Mouse (Mus musculus) heart, adult 2 months (tissue): Measurements from ENCODE around the gene Fra10ac1. TPM values are rescaled to one million over a fixed set of nuclear protein-coding genes. Genes with fewer than 3 reads are reported as not detected.

ENCODE experiments used
- DNase-seq, 2 experiments: peaks; one replicate each; pipeline ENCODE4 v3.0.0; 2021
- H3K27ac ChIP-seq: fragments of 200-600 bp; 2 replicates; pipeline ENCODE4 v1.8.1; 2022
- H3K27me3 ChIP-seq: fragments of 200-500 bp; 2 replicates; pipeline ENCODE4 v1.6.1; 2012; ENCODE audit warnings: mild to moderate bottlenecking, low read length, inconsistent platforms, mixed read lengths; ENCODE audit not compliant: control insufficient read depth, insufficient read depth
- H3K36me3 ChIP-seq: fragments of 200-500 bp; 2 replicates; pipeline ENCODE4 v1.6.1; 2012; ENCODE audit warnings: low read length, inconsistent platforms; ENCODE audit not compliant: control insufficient read depth, insufficient read depth
- H3K4me1 ChIP-seq: fragments of 200-500 bp; 2 replicates; pipeline ENCODE4 v1.6.1; 2011; ENCODE audit warnings: low read length; ENCODE audit not compliant: control insufficient read depth, insufficient read depth
- H3K4me3 ChIP-seq: fragments of 200-600 bp; 2 replicates; pipeline ENCODE4 v1.8.1; 2022
- H3K79me2 ChIP-seq: fragments of 200-500 bp; replicated peaks from 2 replicates; pipeline ENCODE4 v1.6.1; 2012; ENCODE audit warnings: mild to moderate bottlenecking, inconsistent platforms, low read length, moderate library complexity, mixed read lengths; ENCODE audit not compliant: control insufficient read depth, insufficient read depth
- H3K9ac ChIP-seq: fragments of 200-500 bp; 2 replicates; pipeline ENCODE4 v1.6.1; 2012; ENCODE audit warnings: low read depth, mild to moderate bottlenecking, control low read depth, inconsistent platforms, low read length, mixed read lengths
- CTCF ChIP-seq: fragments of 200-600 bp; IDR thresholded peaks from 2 replicates; pipeline ENCODE4 v1.8.1; 2022; ENCODE audit warnings: antibody characterized with exemption, mild to moderate bottlenecking, moderate library complexity
- EP300 ChIP-seq: fragments of 200-500 bp; IDR thresholded peaks from 2 replicates; pipeline ENCODE4 v1.6.1; 2011; ENCODE audit warnings: low read depth, low read length, control low read depth; ENCODE audit not compliant: insufficient read depth
- POLR2A ChIP-seq: fragments of 200-500 bp; IDR thresholded peaks from 2 replicates; pipeline ENCODE4 v1.6.1; 2011; ENCODE audit warnings: mild to moderate bottlenecking, low read depth, low read length, control low read depth; ENCODE audit not compliant: insufficient read depth
- WGBS: fragments of 180-500 bp; shearing (Covaris S2); methylation state at CpG from one replicate; pipeline ENCODE4 v1.1.7; 2018; 5-methylcytosine and 5-hydroxymethylcytosine counted together
- intact Hi-C: fragments of 180-260 bp; cut with DNase I; formaldehyde crosslinking; loops from one replicate; pipeline ENCODE4 v1.15.1; 2025
- polyA plus RNA-seq: library from polyadenylated mRNA; depleted of rRNA; stranded (reverse); fragments of >200 nt; gene quantifications from 2 replicates; pipeline ENCODE4 v1.2.3, GENCODE M21; 2012
- total RNA-seq, 2 experiments: library from RNA; stranded (reverse); gene quantifications; 2 replicates each; pipeline ENCODE4 v1.2.3; 2021

Fra10ac1 gene
- total and polyA plus RNA-seq, 3 experiments = 4.7 to 12.9 (median 12.2) TPM

DNA sequence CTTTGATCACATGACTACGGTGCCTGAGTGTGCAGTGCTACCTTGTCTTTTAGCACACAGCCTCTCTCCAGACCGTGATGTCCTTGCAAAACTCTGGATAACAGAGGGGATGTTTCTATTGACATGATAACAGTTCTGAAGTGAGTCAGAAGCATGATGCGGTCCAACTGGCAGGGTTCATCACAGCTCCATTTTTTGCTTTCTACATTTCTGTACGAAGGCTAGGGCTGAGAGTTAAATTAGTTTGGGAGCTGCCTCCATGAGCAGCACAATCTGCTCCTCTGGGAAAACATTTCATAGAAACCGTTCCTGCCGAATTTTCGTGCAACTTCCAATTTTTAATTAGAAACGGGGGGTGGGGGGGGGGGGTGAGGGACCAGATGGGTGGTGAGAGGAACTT is 25.7 kb upstream of the Fra10ac1 start:
- no peak for DNase-seq
- no peaks in the 10 kb centered on the region for H3K36me3 ChIP-seq
- H3K79me2 ChIP-seq = no peaks in the 10 kb centered on the region
- H3K4me1 ChIP-seq = no peaks in the 10 kb centered on the region
- no peak overlapping the region for H3K4me3 ChIP-seq
- intact Hi-C loops = no loop called here
- no peak overlapping the region for H3K27ac ChIP-seq
- TF ChIP-seq POLR2A (no peak), EP300 (no peak), CTCF (no peak)
- no peak overlapping the region for H3K9ac ChIP-seq
- WGBS = 66% methylated on average over 8 of the region's 8 CpGs
- no peaks in the 10 kb centered on the region for H3K27me3 ChIP-seq

DNA sequence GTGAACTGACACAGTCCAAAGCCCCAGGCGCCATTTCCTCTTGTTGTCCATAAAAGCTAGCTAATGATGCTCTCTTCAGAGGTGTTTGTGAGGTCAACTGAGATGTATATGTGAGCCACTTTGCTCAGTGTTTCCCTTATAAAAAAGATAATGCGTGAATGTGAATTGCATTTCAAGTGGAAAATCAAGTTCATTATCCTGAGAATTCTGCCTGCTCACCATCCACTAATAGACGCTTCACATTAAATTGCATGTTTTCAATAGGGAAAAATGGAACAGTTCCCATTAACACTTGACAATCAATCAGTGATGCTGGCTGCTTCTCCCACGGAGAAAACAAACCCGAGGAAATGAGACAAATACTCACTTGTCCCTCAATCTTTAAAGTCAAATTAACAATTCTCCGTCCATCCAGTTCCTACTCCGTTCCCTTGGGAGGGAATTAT is 22.2 kb upstream of the Fra10ac1 start:
- intact Hi-C loops = no loop called here
- TF ChIP-seq POLR2A (no peak), CTCF (no peak), EP300 (no peak)
- H3K27me3 ChIP-seq = no peaks in the 10 kb centered on the region
- H3K36me3 ChIP-seq = no peaks in the 10 kb centered on the region
- no peak for DNase-seq
- no peak overlapping the region for H3K27ac ChIP-seq
- H3K79me2 ChIP-seq = no peaks in the 10 kb centered on the region
- no peak overlapping the region for H3K9ac ChIP-seq
- H3K4me1 ChIP-seq = no peaks in the 10 kb centered on the region
- 75% methylated on average over 7 of the region's 7 CpGs for WGBS
- H3K4me3 ChIP-seq = no peak overlapping the region

DNA sequence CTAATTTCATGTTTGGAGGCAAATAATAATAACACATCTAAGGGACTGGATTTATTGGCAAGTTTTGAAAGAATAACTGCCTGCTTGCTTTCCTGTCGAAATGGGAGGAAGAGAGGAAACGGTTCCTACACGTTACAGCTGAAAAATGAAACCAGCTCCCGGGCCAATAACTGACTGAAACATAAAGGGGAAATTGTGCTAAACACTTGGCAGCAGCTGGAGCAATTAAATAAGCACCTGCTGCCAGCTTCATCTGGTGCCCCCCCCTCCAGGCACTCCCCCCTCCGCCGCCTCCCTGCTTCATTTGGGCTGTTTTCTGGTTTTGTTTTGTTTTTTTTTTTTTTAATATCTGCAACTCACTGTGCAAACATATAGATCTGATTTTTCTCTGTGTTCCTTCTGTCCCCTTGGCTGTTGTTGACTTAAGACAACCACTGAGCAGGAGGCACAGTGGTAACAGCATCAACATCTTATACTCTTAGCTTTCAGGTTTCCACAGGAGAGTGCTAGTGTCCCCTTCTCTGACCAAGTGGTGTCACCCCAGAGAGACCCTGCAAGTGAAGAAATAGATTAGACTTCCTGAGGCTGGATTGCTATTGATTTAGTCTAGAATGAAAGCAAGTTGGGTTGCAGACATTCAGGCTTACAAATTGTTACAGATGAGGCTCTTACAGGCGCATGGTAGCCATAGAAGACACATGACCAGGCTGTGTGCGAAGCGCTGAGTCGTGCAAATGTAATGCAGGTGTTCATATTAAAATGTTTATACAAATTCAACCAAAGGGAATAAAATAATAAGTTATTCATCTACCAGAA is 21.6 kb upstream of the Fra10ac1 start:
- no peak for DNase-seq
- H3K36me3 ChIP-seq = no peaks in the 10 kb centered on the region
- no peaks in the 10 kb centered on the region for H3K4me1 ChIP-seq
- H3K9ac ChIP-seq = no peak overlapping the region
- no peak overlapping the region for H3K27ac ChIP-seq
- no peaks in the 10 kb centered on the region for H3K27me3 ChIP-seq
- no peaks in the 10 kb centered on the region for H3K79me2 ChIP-seq
- 60% methylated on average over 10 of the region's 10 CpGs for WGBS
- intact Hi-C loops = no loop called here
- TF ChIP-seq CTCF (no peak), EP300 (no peak), POLR2A (no peak)
- H3K4me3 ChIP-seq = no peak overlapping the region

DNA sequence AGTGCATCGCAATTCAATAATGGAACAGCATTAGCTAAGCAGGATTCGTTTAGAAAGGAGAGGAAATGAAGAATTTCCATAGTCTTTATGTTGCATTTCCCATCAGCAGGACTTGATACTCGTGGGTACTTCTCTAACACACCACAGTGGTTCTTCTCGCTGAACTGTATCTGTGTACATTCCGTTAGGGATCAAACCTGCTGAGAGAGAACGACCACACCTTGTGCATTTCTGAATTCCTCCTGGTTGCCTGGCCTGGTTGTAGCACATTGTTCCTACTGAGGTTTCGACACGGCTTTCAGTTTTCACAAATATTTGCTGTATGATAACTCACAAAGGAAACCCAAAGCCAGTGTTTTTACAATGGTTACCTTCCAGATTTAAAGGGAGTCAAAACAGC is 20.8 kb upstream of the Fra10ac1 start:
- Histone ChIP-seq H3K4me1 (no peaks in the 10 kb centered on the region), H3K4me3 (no peak overlapping the region), H3K79me2 (no peaks in the 10 kb centered on the region), H3K27me3 (no peaks in the 10 kb centered on the region), H3K9ac (no peak overlapping the region), H3K27ac (no peak overlapping the region), H3K36me3 (no peaks in the 10 kb centered on the region)
- WGBS = 50% methylated on average over 8 of the region's 8 CpGs
- TF ChIP-seq EP300 (no peak), CTCF (no peak)
- intact Hi-C loops = no loop called here
- no peak for DNase-seq

DNA sequence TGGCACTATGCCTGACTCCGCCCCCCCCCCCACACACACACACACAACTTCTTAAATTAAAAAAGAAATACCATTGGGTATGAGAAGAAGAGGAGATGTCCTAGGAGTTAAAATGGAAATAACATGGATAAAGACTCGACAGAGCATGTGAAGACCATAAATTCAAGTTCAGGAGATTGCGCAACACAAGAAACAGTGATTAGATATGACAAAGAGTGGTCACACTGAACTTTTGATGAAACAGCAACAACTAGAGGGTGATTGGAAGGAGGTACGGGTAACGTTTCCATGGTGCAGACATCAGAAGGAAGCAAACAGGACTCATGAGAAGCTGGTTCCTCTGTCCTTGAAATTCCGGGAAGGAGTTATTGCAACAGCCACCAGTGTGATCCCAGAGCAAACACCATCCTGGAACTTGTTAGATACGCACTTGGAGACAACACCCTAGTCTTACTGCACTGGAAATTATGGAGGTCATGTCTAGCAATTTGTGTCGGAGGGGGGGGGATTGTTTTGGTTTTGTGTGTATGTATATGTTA is 18.4 kb upstream of the Fra10ac1 start:
- Histone ChIP-seq H3K27me3 (no peaks in the 10 kb centered on the region), H3K4me3 (no peak overlapping the region), H3K27ac (no peak overlapping the region), H3K9ac (no peak overlapping the region), H3K36me3 (no peaks in the 10 kb centered on the region), H3K79me2 (no peaks in the 10 kb centered on the region), H3K4me1 (no peaks in the 10 kb centered on the region)
- DNase-seq = no peak
- TF ChIP-seq EP300 (no peak), CTCF (no peak), POLR2A (no peak)
- intact Hi-C loops = no loop called here
- 70% methylated on average over 8 of the region's 8 CpGs for whole genome bisulfite sequencing

DNA sequence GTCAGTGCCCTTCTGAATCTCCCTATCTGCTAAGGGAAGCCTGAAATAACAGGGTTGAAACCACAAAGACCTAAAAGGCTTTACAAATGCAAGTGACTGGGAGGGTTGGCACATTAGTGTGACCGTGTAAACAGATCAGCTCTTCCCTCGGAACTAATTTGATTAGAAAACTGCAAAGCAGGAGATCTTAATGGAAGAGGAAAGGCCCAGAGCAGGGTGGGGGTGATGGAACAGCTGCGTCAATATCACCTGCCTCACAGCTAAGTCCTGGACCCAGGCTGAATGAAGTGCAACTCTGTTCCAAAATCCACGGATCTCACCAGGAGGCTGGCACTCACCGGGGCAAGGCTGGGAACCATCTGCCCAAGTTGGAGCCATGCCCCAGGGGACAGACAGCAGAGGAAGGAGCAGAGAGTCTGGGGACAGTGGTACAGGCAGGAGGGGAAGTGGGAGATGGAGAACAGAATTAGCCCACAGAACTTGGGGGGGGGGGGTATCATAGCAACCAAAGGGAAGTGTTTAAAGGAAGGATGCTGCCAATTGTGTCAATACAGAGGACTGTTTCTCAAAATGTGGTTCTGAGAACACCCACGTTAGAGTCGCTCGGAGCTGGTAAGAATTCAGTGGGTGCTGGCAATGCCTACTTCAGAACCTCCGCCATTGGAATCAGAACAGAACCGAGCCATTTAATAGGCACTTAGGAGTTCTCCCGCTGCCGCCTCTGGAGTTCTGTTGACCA is 14.4 kb upstream of the Fra10ac1 start:
- intact Hi-C loops = no loop called here
- H3K4me1 ChIP-seq = no peaks in the 10 kb centered on the region
- WGBS = 62% methylated on average over 12 of the region's 12 CpGs
- no peak overlapping the region for H3K27ac ChIP-seq
- DNase-seq = no peak
- H3K4me3 ChIP-seq = no peak overlapping the region
- H3K36me3 ChIP-seq = no peaks in the 10 kb centered on the region
- H3K79me2 ChIP-seq = no peaks in the 10 kb centered on the region
- no peak overlapping the region for H3K9ac ChIP-seq
- TF ChIP-seq CTCF (no peak), EP300 (no peak), POLR2A (no peak)
- H3K27me3 ChIP-seq = no peaks in the 10 kb centered on the region
